Mouse (Mus musculus) thymus, adult 18-20 months (tissue): ENCODE measurements around the gene Ncf4.
"Not testable (repeated sequence)": the region's sequence is repeated elsewhere in the genome, so short reads cannot be mapped to it uniquely, and the experiment has no call there.

Experiments
- DNase-seq, 2 experiments: peaks; one replicate each; pipeline ENCODE4 v3.0.0; 2022; ENCODE audit warnings: mixed read lengths in 2 of 2

Gene Ncf4

DNA sequence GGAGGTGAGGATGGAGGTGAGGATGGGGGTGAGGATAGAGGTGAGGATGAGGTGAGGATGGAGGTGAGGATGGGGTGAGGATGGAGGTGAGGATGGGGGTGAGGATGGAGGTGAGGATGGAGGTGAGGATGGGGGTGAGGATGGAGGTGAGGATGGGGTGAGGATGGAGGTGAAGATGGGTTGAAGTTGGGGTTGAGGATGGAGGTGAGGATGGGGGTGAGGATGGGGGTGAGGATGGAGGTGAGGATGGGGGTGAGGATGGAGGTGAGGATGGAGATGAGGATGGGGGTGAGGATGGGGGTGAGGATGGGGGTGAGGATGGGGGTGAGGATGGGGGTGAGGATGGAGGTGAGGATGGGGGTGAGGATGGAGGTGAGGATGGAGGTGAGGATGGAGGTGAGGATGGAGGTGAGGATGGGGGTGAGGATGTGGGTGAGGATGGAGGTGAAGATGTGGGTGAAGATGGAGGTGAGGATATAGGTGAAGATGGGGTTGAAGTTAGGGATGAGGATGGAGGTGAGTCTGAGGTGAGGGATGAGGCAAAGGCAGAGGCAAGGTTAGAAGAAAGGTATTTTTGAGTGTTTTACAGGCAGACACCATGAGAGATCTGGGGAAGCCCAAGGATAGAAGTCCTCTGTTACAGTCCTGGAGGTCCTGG lies 12.1 kb downstream of the Ncf4 start:
- not testable (repeated sequence) for DNase-seq

DNA sequence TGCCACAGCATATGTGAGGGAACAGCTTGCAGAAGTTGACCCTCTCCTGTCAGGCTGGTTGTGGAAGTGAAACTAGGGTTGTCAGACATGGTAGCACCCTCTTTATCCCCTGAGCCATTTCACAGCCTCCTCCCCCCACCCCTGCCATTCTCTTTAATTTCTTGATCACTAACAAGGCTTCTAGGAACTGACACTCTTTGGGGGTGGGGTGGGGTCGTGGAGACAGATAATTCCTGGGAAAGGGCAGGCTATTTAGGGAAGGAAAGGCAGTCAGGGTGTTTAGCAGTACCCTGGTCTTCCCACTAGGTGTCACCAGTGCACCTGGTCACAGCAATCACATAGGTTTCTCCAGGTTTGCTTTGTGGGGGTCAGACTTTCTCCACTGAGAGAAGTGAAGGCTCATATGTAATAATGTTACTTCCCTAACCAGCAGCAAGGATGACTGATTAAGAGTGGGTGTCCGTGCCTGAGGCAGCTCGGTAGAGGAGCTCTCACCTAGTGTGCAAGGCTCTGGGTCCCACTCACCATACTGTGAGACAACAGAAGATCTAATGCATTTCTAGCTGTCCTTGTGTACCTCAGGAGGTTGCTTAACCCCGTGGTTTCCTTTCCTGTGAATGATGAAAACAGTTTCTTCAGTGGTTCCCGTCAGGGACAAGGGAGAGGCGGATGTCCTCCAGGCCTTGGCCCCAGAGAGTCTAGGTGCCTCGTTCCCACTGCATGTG lies 12.9 kb downstream of the Ncf4 start:
- no peak for DNase-seq

DNA sequence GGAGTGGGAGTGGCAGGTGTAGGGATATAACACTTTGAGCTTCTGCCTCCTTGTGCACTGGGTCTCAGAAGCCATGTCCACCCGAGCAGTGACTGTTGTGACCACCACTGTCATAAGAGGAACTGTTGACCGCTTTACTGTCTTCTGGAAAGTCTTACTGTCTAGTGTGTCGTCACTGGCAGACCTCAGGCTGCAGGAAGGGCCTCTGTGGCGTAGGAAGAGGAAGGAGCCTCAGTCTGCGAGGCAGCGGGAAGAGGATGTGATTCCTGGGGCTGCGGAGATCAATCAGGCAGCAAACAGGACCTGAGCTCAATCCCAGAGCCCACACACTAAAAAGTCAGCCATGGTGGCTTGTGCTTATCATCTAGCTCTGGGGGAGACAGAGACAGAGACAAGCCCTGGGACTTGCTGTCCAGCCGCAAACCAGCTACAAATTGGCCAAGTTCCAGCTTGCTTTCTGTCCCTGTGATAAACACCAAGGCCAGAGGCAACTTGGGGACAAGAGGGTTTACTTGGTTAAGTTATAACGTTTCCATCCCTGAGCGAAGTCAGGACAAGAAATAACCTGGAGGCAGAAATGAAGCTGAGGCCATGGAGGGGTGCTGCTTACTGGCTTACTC lies 13.8 kb downstream of the Ncf4 start:
- DNase-seq = no peak

DNA sequence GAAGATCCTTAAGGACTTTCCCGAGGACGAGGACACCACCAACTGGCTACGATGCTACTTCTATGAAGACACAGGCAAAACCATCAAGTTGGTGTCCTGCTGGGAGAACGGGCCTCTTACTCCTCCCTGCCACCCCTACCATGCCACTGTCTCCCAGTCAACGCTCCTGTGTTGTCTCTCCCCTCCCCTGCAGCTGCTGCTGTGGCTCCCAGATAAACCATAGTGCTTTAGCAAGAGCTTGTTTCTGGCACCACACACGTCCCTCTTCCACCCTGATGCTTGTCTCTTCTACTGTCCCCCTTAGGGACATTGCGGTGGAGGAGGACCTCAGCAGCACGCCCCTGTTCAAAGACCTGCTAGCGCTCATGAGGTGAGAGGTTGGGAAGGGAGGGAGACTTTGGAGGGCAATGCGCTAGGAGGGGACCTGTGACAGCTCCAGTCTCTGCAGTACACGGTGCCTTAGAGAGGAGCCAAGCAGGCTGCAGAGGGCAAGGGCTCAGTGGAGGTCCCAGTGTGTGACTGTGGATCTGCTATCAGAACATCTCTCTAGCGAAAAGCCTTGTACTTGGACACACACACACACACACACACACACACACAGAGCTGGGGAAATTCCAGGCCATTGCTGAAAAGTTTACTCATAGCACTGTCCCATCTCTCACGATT lies 16.2 kb downstream of the Ncf4 start:
- DNase-seq = no peak

DNA sequence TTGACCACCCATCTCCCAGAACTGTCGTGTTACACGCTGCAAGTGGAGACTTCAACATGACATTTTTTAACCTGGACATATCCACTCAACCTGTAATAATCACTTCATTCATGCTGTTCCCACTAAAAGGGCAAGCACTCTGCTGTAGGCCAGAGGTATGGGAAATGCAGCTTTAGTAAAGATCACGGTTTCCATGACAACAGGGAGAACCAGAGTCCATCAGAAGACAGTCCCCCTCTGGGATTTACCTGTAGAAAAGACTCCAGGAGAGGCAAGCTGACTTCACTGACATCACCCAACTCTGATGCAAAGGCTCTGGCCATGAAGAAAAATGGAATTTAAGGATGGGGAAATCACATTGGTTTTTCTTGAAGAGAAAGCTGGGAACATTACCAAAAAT lies 18.7 kb downstream of the Ncf4 start:
- no peak for DNase-seq

DNA sequence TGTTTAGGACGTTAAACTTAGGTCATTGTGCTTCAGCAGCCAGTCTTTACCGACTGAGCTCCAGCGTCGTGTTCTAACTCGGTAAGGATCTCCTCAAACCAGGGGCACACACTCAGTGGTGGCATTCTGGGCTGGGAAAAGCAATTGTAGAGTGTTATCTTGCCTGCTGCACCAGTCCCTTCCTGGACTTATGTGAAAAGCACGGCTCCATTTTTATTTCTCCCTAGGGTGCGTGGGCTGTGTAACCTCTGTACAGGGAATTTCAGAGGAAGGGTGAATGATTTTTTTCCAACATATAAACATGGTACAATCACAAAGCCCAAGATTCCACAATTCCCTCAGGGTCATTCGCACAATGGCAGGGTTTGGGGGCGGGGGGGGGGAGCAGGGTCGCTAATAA lies 22.8 kb downstream of the Ncf4 start:
- DNase-seq = no peak

- DNase-seq = no peak
Measured at GRCm38 (mm10) chr15:78267865-78268264, 23.3 kb downstream of the Ncf4 start.

GRCm38 (mm10) chr15:78271208-78271607 lies 26.6 kb downstream of the Ncf4 start:
- DNase-seq = no peak

- DNase-seq = no peak
Measured at GRCm38 (mm10) chr15:78278308-78278707, 33.7 kb downstream of the Ncf4 start.

DNA sequence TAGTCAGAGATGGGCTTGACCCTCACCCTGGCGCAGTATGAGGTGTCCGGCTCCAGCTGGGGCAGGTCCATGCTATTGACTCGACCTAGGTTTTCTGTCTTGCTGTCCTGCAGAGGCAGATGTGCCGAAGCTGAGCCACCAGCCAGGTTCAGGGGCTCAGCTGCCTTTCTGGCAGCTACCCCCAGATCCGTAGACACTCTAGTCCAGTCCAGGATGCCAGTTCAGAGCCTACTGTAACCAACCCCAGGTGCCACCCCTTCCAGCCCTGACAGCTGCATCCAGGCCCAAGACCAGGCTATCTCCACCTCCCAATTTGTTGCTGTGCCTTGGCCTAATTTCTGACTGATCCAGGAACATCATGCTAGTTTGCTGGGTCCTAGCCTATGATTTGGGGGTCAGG lies 43.3 kb downstream of the Ncf4 start:
- no peak for DNase-seq

GRCm38 (mm10) chr15:78289775-78290174 lies 45.2 kb downstream of the Ncf4 start:
- DNase-seq = not testable (repeated sequence)

DNA sequence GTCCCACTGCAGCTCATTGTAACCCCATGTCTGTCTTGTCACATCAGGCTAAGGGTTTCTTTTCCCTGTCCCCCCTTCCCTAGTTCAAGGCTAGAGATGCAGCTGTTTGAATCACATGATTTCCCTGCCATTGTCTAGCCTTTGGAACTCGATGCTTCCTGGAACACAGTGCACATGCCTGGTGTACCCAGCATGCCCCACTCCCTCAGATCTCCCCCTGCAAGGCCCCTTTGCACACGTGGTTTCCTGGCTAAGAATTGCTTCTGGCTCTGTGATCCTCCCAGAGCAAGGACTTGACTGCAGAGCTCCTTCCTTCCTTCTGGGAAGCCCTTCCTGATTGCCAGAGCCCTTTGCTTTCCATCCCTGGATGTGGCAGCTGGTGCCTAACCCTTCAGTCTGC lies 48.6 kb downstream of the Ncf4 start:
- DNase-seq = not testable (repeated sequence)

DNA sequence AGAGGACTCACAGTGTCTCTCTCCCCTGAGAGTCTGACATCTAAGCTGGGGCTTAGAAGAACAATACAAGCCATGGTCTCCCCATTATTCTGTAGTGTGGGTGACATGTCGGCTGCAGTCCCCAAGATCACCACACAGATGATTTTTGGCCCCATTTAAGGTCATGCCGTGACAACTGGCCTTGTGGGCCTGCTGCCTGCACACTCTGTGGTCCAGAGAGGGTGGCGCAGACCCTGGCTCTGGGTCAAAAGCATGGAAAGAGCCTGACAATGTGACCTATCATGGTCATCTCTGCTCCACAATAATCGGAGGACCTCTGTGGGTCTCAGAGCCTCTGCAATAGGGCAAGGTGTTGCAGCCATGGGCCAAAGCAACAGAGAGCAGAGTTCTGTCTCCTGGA lies 49.1 kb downstream of the Ncf4 start:
- DNase-seq = no peak

DNA sequence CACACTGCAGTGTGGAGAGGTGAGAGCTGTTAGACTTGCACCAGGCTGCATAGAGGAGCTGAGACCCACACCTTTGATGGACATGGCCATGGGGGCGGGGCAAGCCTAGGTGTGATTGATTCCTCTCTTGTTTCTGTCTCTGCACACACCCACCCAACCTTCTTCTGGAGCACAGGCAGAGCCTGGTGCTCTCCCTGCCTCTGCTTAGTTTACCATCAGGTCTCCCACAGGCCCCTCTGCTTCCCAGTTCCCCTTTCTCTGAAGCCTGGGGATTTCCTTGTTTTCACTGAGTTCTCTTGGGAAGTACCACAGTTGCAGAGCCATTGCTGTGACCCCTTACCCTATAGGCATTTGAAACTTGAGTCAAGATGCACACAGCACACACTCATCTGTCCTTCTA lies 54.0 kb downstream of the Ncf4 start:
- no peak for DNase-seq

DNA sequence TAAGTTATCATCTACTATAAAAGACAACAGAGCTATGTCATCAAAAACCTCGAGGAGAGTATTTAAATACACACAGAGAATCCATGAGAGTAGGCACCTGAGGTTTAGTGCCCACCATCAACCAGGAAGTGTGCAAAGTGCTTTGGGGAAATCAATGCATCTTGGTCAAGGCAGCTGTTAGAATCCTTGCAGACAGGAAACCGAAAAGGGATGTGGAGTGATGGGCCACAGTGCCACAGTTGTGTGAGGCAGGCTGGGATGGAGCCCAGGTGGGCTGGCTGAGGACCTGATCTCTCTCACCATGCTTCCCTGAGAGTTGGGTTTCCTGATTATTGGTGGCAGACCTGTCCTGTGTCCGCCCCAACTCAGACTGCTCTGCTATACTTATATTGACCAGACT lies 55.0 kb downstream of the Ncf4 start:
- DNase-seq = no peak

GRCm38 (mm10) chr15:78300773-78301172 lies 56.2 kb downstream of the Ncf4 start:
- DNase-seq = no peak

DNA sequence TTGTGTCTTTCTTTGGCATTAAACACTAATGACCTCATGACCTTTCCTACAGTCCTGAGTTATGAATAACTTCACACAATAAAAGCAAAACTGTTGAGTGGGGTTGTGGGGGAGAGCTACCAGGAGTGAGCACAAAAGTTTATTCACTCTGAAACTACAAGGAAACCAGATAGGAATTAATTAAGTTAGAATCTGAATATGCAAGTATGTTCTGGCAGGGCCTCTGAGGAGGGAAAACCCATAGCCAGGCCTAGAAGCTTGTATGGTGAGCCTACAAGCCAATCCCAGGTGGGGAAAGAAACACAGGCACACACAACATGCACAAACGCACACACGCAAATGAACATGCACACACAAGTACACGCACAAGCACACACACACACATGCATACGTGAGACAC lies 58.1 kb downstream of the Ncf4 start:
- no peak for DNase-seq

DNA sequence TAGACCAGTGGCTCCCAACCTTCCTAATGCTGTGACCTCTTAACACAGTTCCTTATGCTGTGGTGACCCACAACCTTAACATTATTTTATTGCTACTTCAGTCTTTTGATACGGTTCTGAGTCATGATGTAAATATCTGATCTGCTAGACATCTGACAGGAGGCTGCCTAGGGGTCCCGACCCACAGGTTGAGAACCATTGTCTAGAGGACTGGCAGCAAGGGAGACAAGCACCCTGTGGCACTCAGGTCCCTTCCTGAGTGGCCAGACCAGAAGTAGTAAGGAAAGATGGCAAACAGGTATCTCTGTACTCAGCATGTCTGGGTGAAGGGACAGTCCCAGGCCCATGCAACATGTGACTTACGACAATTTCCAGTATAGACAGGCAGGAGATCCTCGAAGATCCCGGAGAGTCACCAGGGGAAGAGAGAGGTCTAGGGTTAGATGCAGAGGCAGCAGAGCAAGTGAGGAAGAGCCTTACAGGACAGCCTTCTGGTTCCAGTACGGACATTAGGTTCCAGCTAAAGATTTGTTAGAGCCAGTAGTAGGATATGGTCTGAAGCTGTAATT lies 59.1 kb downstream of the Ncf4 start:
- DNase-seq = no peak

GRCm38 (mm10) chr15:78305341-78305933 lies 60.8 kb downstream of the Ncf4 start, which contains the start of gene Csf2rb2:
Gene Csf2rb2, minus strand, starts transcription at chr15:78305721.
- no peak for DNase-seq

DNA sequence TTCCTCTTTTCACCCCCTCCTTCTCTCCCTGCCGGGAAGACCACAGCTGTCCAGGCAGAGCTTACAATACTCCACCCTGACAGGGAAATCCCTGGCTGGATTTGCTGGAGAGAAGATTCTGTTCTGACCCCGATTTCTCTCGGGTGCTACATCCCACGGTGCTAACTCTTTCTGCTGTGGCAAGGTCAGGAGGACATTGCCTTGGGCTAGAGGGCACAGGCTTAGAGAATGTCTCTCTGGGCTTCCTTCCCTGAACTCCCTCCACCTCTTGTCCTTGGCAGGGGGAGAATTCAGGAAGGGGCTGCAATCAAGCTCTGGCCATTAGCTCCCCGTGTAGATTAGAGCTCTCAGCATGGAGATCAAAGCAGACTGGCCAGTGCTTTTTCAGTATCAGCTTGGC lies 65.3 kb downstream of the Ncf4 start:
- DNase-seq = no peak

- no peak for DNase-seq
Measured at GRCm38 (mm10) chr15:78310971-78311370, 66.4 kb downstream of the Ncf4 start.
